Mouse (Mus musculus): Measurements from ENCODE around the gene Kcnc3. TPM values are rescaled to one million over a fixed set of nuclear protein-coding genes. Genes with fewer than 3 reads are reported as not detected.

The Kcnc3 gene
- polyA plus RNA-seq, 1 experiment from 2014 or later, result 4.4 TPM

GRCm38 (mm10) chr7:44636684-44637083 is 46.2 kb downstream of the Kcnc3 start:
- 81% methylated on average over 9 of the region's 9 CpGs for WGBS
- H3K4me2 ChIP-seq (replicated peaks), result no peak overlapping the region
- no peak overlapping the region for H3K4me3 ChIP-seq (replicated peaks)
- 0 out of 2 replicates have a peak, but pooled peaks cover 2% of the 10 kb centered on the region for H3K4me1 ChIP-seq (replicated peaks)
- no peak overlapping the region for H3K9ac ChIP-seq (replicated peaks)
- no peaks in the 10 kb centered on the region for H3K9me3 ChIP-seq
- H3K27me3 ChIP-seq, result peaks cover 67% of the 10 kb centered on the region
- H3K36me3 ChIP-seq, result no peaks in the 10 kb centered on the region
- H3K27ac ChIP-seq, result no peak overlapping the region
- no peak for ATAC-seq

DNA sequence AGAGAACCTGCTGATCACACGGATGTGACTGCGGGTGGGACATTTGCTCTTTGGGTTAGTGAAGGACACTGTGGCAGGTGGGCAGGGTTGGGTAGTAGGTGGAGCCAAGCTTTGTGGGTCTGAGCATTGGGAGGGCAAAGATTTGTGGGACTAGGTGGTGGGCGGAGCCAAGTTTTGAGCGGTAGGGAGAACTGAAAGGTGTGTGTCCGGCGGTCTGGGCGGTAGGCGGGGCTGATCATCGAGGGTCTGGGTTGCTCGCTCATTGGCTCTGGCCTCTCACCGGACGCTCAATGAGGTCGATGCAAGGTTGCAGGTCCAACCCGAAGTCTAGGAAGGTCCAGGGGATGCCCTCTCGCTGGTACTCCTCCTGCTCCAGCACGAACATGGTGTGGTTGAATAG is 48.2 kb downstream of the Kcnc3 start:
- Histone ChIP-seq H3K9ac (replicated peaks) (0 out of 2 replicates have a peak overlapping the region, but pooled peaks have one; percentile 14), H3K27me3 (peaks cover 76% of the 10 kb centered on the region), H3K36me3 (no peaks in the 10 kb centered on the region), H3K4me2 (replicated peaks) (peak overlapping the region; percentile 35), H3K4me3 (replicated peaks) (peak overlapping the region; percentile 4; the same call in 1 of the 2 replicates), H3K4me1 (replicated peaks) (0 out of 2 replicates have a peak, but pooled peaks cover 2% of the 10 kb centered on the region), H3K9me3 (no peaks in the 10 kb centered on the region), H3K27ac (no peak overlapping the region)
- ATAC-seq, result no peak
- 3% methylated on average over 16 of the region's 16 CpGs for WGBS

GRCm38 (mm10) chr7:44640843-44641605 is 50.6 kb downstream of the Kcnc3 start:
- Histone ChIP-seq H3K4me2 (replicated peaks) (no peak overlapping the region), H3K9me3 (no peaks in the 10 kb centered on the region), H3K27ac (no peak overlapping the region), H3K4me3 (replicated peaks) (no peak overlapping the region), H3K9ac (replicated peaks) (no peak overlapping the region), H3K4me1 (replicated peaks) (0 out of 2 replicates have a peak, but pooled peaks cover 2% of the 10 kb centered on the region), H3K27me3 (peaks cover 84% of the 10 kb centered on the region), H3K36me3 (no peaks in the 10 kb centered on the region)
- 22% methylated on average over 25 of the region's 25 CpGs for WGBS
- no peak for ATAC-seq

DNA sequence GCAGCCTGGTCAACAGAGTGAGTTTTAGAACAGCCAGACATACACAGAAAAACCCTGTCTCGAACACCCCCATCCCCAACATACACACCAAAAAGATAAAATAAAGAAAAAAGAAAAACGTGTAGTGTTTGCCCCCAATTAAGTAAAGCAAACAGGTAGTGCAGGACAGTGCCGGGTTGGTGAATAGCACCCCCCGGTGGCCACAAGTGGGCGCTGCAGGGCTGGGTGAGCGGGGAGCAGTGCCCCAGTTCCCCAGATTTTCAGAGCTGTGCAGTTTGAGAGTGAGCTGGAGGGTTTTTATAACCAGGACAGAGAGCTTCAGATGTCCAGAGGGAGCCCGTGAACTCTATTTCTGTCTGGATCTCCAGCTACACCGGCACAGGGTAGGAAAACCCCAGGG is 51.4 kb downstream of the Kcnc3 start:
- no peak overlapping the region for H3K9ac ChIP-seq (replicated peaks)
- H3K27me3 ChIP-seq, result peaks cover 81% of the 10 kb centered on the region
- no peaks in the 10 kb centered on the region for H3K36me3 ChIP-seq
- no peaks in the 10 kb centered on the region for H3K9me3 ChIP-seq
- WGBS, result 30% methylated on average over 8 of the region's 8 CpGs
- no peak overlapping the region for H3K27ac ChIP-seq
- no peak overlapping the region for H3K4me2 ChIP-seq (replicated peaks)
- H3K4me1 ChIP-seq (replicated peaks), result 0 out of 2 replicates have a peak, but pooled peaks cover 2% of the 10 kb centered on the region
- no peak for ATAC-seq
- no peak overlapping the region for H3K4me3 ChIP-seq (replicated peaks)

DNA sequence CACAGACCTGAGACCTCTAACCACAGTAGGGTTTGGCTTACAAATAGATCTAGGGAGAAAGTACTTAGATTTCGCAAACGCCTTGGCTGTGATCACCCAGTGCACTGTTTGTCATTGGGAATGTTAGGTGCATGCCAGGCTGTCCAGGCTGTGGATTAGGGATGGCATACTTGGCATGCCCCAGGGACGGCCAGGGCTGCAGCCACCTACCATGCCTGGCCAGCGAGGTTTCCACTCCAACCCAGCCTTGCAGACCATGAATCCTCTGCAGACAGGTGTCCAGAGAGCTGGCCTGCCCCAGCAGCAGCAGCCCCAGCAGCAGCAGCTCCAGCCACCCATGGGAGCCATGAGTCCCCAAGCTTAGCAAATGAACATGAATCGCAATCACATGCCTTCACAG is 54.8 kb downstream of the Kcnc3 start:
- Histone ChIP-seq H3K4me2 (replicated peaks) (no peak overlapping the region), H3K4me3 (replicated peaks) (no peak overlapping the region), H3K27me3 (peaks cover 53% of the 10 kb centered on the region), H3K36me3 (no peaks in the 10 kb centered on the region), H3K27ac (no peak overlapping the region), H3K9ac (replicated peaks) (no peak overlapping the region), H3K4me1 (replicated peaks) (no peaks in the 10 kb centered on the region), H3K9me3 (no peaks in the 10 kb centered on the region)
- no peak for ATAC-seq
- WGBS, result 78% methylated on average over 5 of the region's 5 CpGs

GRCm38 (mm10) chr7:44645951-44646350 is 55.5 kb downstream of the Kcnc3 start:
- Histone ChIP-seq H3K4me2 (replicated peaks) (no peak overlapping the region), H3K27me3 (peaks cover 46% of the 10 kb centered on the region), H3K4me3 (replicated peaks) (no peak overlapping the region), H3K4me1 (replicated peaks) (no peaks in the 10 kb centered on the region), H3K9me3 (no peaks in the 10 kb centered on the region), H3K27ac (no peak overlapping the region), H3K9ac (replicated peaks) (peak overlapping the region; percentile 41; the same call in 1 of the 2 replicates), H3K36me3 (no peaks in the 10 kb centered on the region)
- ATAC-seq, result no peak
- 21% methylated on average over 15 of the region's 15 CpGs for WGBS

DNA sequence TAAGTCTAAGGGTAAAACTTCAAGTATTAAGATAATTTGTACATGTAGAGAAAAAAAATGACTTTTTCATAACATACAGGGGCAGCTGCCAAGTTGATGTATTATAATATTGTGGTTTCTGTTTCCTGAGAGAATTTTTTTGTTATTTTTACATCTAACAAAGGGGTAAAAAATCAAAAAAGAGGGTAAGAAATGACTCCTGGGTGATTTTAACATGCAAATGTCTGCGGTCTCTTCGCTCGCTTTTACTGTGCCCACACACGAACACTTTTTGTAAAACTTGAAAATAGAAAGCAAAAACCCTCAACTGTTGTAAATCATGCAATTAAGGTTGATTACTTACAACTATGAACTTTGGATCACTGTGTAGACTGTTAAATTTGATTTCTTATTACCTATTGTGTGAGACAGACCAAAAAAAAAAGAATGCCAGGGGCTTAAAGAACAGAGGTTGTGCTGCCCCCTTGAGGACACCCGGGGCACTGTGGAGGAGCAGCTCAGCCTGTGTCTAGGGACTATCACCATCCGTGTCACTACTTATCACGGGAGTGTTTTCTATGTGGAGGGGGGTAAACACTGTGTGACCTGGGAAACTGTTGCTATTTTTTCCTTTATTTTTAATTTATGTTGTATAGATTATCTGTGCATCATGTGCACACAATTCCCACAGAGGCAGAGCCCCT is 56.7 kb downstream of the Kcnc3 start:
- Histone ChIP-seq H3K9me3 (no peaks in the 10 kb centered on the region), H3K9ac (replicated peaks) (no peak overlapping the region), H3K36me3 (no peaks in the 10 kb centered on the region), H3K4me3 (replicated peaks) (no peak overlapping the region), H3K27ac (no peak overlapping the region), H3K4me2 (replicated peaks) (no peak overlapping the region), H3K27me3 (peaks cover 42% of the 10 kb centered on the region), H3K4me1 (replicated peaks) (no peaks in the 10 kb centered on the region)
- 50% methylated on average over 7 of the region's 7 CpGs for WGBS
- ATAC-seq, result 0 out of 2 replicates have a peak, but pooled peaks have one; percentile 74

DNA sequence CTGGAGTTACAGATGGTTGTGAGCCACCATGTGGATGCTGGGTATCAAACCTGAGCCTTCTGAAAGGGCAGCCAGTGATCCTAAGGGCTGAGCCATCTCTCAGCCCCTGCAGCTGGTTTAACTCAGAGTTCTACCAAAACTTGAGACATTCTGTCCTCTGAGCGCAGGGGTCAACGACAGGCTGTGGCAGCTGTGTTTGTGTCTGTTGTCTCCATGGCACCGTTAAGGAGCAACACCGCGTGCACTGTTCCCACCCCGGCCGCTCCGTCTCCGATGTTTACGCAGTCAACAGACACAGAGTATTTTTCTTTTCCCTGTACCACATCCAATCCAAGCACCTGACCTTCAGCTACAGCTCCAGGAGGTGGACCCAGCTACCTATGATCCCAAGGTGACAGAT is 57.3 kb downstream of the Kcnc3 start:
- peaks cover 39% of the 10 kb centered on the region for H3K27me3 ChIP-seq
- ATAC-seq, result no peak

DNA sequence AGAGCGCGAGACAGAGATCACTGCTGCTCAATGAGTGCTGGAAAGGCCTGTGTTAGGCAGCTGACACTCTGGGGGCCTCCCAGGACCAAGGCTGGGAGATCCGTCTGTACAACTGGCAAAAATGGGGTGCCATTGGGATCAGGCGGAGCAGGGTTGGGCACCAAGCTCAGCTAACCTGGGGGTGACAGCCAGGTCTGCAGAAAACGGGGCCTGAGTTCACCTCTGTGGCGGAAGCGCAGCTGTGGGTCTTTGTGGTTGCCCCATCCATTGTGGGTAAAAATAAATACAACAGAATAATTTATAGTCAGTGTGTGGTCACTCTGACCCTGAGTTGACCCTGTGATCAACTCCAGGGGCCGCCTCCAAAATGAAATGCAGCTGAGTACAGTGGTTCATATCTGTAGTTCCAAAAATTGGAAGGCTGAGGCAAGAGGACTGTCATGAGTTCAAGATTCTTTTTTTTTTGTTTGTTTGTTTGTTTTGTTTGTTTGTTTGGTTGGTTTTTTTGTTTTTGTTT is 58.7 kb downstream of the Kcnc3 start:
- no peak overlapping the region for H3K27ac ChIP-seq
- H3K9ac ChIP-seq (replicated peaks), result no peak overlapping the region
- WGBS, result 81% methylated on average over 8 of the region's 8 CpGs
- no peak for ATAC-seq
- no peaks in the 10 kb centered on the region for H3K4me1 ChIP-seq (replicated peaks)
- H3K36me3 ChIP-seq, result no peaks in the 10 kb centered on the region
- no peak overlapping the region for H3K4me2 ChIP-seq (replicated peaks)
- no peak overlapping the region for H3K4me3 ChIP-seq (replicated peaks)
- H3K9me3 ChIP-seq, result no peaks in the 10 kb centered on the region
- peaks cover 29% of the 10 kb centered on the region for H3K27me3 ChIP-seq

More for the DNA sequence above, 57.3 kb downstream of the Kcnc3 start:
- no peaks in the 10 kb centered on the region for H3K36me3 ChIP-seq
- 84% methylated on average over 10 of the region's 10 CpGs for WGBS
- no peak overlapping the region for H3K27ac ChIP-seq
- no peak overlapping the region for H3K9ac ChIP-seq (replicated peaks)
- H3K4me1 ChIP-seq (replicated peaks), result no peaks in the 10 kb centered on the region
- H3K9me3 ChIP-seq, result no peaks in the 10 kb centered on the region
- no peak overlapping the region for H3K4me3 ChIP-seq (replicated peaks)
- H3K4me2 ChIP-seq (replicated peaks), result no peak overlapping the region

DNA sequence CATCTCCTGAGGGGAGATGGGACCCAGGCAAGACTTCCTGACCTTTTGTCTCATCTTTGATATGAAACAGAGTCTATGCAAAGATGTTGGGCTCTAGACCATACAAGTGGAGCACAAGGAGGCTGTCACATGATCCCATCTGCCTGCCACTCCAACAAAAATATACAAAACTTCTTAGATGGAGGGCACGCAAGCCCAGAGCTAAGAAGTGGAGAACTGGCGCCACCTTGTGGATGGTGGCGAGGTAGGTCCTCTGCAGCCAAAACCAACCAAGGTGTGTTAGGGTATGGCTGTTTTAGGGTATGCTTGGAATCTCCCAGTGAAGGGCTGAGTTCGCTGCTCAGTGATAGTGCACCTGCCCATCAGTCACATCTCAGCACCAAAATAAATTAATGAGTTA is 59.5 kb downstream of the Kcnc3 start:
- peaks cover 20% of the 10 kb centered on the region for H3K27me3 ChIP-seq
- H3K4me3 ChIP-seq (replicated peaks), result no peak overlapping the region
- H3K4me1 ChIP-seq (replicated peaks), result no peaks in the 10 kb centered on the region
- H3K9ac ChIP-seq (replicated peaks), result no peak overlapping the region
- no peaks in the 10 kb centered on the region for H3K36me3 ChIP-seq
- no peak overlapping the region for H3K27ac ChIP-seq
- H3K9me3 ChIP-seq, result no peaks in the 10 kb centered on the region
- peak; percentile 56; the same call in 1 of the 2 replicates for ATAC-seq
- no peak overlapping the region for H3K4me2 ChIP-seq (replicated peaks)
- 10% methylated on average over 4 of the region's 4 CpGs for WGBS

- Histone ChIP-seq H3K9me3 (no peaks in the 10 kb centered on the region), H3K4me2 (replicated peaks) (no peak overlapping the region), H3K4me1 (replicated peaks) (no peaks in the 10 kb centered on the region), H3K27ac (no peak overlapping the region), H3K4me3 (replicated peaks) (no peak overlapping the region), H3K9ac (replicated peaks) (no peak overlapping the region), H3K27me3 (peaks cover 9% of the 10 kb centered on the region; the same call in 1 of the 2 replicates), H3K36me3 (no peaks in the 10 kb centered on the region)
- 77% methylated on average over 7 of the region's 7 CpGs for WGBS
- no peak for ATAC-seq
These were observed 61.0 kb downstream of the Kcnc3 start for GRCm38 (mm10) chr7:44651416-44651815.

- H3K9me3 ChIP-seq, result no peaks in the 10 kb centered on the region
- H3K4me2 ChIP-seq (replicated peaks), result no peak overlapping the region
- no peak for ATAC-seq
- no peak overlapping the region for H3K27ac ChIP-seq
- WGBS, result 53% methylated on average over 8 of the region's 8 CpGs
- H3K4me1 ChIP-seq (replicated peaks), result no peaks in the 10 kb centered on the region
- no peaks in the 10 kb centered on the region for H3K36me3 ChIP-seq
- H3K9ac ChIP-seq (replicated peaks), result no peak overlapping the region
- no peak overlapping the region for H3K4me3 ChIP-seq (replicated peaks)
- H3K27me3 ChIP-seq, result peaks cover 9% of the 10 kb centered on the region; the same call in 1 of the 2 replicates
These were observed 63.3 kb downstream of the Kcnc3 start for GRCm38 (mm10) chr7:44653773-44654172.
